Mouse (Mus musculus): ENCODE results near the gene Stpg4.

Stpg4 gene

DNA sequence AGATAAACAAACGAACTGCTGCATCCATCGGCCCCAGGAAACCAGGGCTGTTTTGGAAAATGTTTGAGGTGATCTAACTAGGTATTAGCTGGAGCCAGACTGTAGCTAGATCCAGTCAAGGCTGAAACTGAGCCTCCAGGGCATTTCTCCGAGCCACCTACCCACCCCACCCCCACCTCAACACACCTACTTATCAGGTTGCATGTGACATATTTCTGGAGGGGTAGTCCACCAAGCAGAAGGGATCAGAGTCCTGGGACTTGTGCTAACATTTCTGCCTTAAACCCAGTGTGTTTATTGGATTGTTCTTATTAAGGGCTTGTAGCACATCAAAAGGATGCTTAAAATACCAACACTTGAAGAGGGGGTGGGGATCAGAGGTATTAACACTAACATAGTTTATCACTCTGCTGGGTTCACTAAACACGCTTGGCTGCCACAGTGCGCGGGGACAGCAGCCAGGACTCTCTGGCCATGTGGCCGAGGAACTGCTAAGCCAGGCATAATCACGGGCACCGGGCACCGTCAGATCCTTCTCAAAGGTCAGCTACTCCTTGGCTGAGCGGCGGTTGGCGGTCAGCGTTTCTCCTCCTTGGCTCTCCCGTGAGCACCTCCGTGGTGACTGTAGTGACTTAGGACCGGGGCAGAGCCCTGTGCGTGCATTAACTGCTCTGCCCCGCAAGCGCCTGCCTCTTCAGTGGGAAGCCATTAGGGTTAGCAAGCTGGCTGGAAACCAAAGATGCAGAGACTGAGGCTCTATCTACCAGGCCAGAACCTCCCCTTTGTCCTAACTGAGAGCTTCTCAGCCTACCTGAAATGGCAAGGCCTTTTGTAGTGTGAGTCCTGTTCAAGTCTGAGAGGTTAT lies 76.1 kb downstream of the Stpg4 start:
- peak; percentile 71 for DNase-seq (ENCODE audit: low read depth, low spot score)

DNA sequence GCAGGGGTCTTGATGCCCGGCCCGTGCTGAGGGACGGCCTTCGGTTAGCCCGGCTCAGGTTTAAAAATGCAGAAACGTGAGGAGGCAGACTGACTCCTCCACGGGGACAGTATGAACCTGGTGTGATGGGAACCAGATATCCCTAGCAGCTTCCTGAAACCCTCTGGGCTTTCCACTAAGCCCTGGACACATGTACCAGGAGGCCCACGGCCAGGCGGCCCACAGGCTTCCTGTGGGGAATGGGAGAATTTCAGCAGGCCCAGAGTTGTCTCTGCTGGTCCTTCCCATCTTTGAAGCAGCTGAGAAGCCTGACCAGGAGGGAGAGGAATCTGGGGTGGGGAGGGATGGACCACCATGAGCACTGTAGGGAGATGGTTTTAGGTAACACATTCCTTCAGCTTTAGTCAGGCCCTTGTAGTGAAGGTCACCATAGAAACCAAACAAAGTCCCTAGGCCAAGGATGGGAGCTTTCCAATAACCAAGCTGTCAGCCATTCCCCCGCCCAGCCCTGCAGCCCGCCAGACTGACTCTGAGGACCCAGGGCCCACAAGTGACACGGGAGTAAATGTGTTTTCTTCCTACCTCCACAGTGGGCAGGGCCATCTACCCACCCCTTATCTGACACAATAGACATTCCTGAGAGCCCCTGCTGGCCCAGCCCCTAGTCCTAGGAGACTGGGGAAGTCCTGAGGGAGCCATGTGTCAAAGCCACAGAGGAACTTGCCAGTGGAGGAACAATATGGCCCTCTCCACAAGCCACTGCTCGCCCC lies 76.9 kb downstream of the Stpg4 start:
- no peak for DNase-seq (ENCODE audit: low read depth, low spot score)

DNA sequence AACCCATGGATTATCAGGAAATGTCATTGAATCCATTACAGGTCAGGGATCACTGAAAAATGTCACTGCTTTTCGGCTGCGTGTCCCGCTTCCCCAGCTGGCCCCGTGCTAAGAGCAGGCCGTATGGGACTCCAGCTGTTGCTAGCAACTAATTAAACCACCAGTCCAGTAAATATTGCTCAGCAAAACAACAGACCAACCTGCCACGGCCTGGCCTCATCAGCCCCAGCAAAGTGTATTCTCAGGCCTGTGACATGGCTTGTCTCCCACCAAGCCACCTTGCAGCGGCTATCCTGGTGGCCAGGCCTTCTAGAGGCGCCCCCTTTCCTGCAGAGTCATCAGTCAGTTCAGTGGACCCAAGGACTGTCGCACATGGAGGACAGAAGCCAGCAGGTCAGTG lies 78.0 kb downstream of the Stpg4 start:
- no peak for DNase-seq (ENCODE audit: low read depth, low spot score)

DNA sequence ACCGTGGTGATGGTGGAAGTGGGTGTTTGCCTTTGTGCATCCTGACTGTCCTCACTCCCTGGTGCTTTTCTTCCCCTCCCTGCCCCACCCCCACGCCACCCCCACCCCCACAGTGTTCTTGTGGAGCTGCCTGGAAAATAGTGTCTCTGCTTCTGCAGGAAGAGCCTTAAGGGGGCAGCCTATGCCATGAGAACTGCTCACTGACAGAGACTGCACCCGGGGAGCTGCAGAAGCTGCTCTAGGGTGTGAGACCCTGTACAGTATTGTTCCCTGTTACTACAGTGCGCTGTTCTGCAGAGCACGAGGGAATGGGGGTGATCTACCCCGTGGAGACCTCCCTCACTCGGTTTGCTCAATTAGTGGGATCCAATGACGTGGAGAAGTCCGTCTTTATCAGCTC lies 78.5 kb downstream of the Stpg4 start:
- DNase-seq (ENCODE audit: low read depth, low spot score) = no peak

DNA sequence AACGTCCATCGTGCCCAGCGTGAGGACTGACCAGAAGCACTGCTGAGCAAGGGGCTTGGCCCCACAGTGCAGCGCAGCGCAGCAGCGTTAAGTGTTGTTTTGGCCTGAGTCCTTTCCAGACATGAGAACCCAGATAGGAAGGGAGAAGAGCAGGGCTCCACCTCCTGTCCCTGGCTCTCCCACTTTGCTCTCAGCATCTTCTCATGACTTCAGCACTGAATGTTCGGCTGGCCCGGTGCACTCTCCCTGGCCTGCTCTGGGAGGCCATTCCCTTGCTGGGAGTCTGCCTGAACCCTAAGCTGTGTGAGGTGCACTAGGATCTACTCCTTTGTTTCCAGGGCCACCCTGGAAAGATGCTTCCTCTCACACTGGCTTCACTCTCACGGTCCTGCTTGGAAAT lies 79.2 kb downstream of the Stpg4 start:
- no peak for DNase-seq (ENCODE audit: low read depth, low spot score)

DNA sequence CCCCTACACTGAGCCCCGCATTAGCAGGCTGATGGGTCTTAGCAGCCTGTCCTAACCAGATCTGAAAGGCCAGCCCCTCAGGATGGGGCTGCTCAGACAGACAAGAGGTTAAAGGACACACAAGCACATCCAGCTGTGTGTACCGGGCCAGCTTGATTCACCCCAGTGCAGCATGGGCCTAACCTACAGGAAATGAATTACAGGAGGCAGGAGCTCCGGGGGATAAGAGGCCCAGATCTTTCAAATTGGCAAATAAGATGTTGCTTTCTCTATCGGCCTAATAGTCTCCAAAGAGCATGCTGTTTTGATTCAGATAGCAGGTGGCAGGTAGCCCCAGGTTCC lies 82.3 kb downstream of the Stpg4 start:
- DNase-seq (ENCODE audit: low read depth, low spot score) = no peak

DNA sequence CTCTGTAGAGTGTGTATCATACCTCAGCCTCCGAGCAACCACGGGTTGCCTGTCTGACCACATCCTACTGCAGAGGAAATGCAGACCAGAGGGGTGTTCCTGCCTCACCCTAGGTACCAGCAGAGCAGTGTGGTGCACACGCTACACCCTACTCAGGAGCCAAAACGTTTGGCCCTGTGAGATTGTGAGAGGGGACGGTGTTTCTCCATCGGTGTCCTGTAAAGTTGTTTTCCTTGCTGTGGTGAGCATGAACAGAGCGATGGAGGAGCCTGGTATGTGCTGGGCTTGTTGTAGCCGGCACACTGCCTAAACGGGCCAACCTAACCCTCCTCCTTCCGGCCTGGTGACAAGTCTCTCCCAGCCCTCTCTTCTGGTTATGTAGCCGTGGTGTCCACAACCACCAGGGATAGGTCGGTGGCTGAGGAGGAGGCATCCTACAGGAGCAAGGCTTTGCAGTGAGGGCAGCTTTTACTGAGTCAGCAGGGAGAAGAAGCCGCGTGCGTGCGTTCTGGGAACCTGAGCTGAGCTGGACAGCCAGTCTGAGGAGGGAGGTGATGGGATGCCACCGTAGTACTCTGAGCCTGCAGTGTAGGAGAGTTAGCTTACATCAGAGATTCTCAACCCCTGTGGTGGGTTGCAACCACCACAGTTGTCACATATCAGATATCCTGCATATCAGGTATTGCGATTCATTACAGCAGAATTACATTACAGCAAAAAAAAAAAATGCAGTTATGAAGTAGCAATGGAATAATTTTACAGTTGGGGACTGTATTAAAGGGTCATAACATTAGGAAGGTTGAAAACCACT lies 82.9 kb downstream of the Stpg4 start:
- DNase-seq (ENCODE audit: low read depth, low spot score) = no peak

DNA sequence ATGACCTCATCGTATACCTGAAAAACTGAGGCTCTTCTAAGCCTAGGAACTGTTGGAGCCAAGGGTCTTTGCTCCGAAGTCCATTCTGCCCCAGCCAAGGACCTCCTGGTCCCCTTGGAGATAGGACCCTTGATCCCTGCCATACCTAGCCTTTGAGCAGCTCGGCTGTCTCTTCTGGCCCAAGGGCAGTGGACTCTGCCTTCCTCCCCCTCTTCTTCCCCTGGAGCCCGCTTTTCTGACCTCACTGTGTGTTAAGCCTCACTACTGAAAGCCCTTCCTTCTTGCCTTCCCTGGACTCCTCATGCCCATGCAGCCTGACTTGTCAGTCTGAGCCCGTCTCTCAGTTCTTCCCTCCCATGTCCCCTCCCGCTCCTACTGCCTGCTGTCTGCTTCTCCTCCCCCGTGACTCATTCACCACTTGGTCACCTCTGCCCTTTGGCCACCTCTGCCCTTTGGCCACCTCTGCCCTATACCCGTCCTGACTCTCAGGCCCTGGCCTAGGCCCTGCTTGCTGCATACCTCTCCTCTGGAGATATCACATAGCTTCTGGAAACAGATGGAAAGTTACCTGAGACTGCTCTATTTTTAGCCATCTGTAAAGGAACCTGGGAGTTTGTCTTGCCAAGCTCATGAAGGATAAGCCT lies 84.4 kb downstream of the Stpg4 start:
- DNase-seq (ENCODE audit: low read depth, low spot score) = no peak

Measured in forelimb bud, embryonic 11.5 days (tissue).